Mouse (Mus musculus) T-helper 2 cell (primary cell): ENCODE measurements at regions not wholly inside any gene's neighbourhood (a gene's known extent, or its start where the extent isn't known, plus 50 kb on each side); places are given as distances from the start of the nearest gene placed in this dataset.

ENCODE experiments used
- in situ Hi-C: fragments of 300-600 bp; cut with MboI, MseI; formaldehyde crosslinking; loops from one replicate; pipeline ENCODE4 v1.15.1; 2025; ENCODE audit warnings: high pct_unique_total_duplicates

GRCm38 (mm10) chr12:27143310-27143709, 199.1 kb downstream of the Sox11 start:
- in situ Hi-C loops, result no loop called here

GRCm38 (mm10) chr12:27140335-27140702, 202.1 kb downstream of the Sox11 start:
- in situ Hi-C loops, result no loop called here

GRCm38 (mm10) chr12:27139683-27140334, 202.6 kb downstream of the Sox11 start:
- in situ Hi-C loops, result no loop called here

- in situ Hi-C loops, result no loop called here
Observed at GRCm38 (mm10) chr12:27138663-27139633, 203.4 kb downstream of the Sox11 start.

- in situ Hi-C loops, result no loop called here
Observed at GRCm38 (mm10) chr12:27135997-27136559, 206.3 kb downstream of the Sox11 start.

- in situ Hi-C loops, result no loop called here
Observed at GRCm38 (mm10) chr12:27130544-27130943, 211.8 kb downstream of the Sox11 start.

GRCm38 (mm10) chr12:27127054-27127605, 215.2 kb downstream of the Sox11 start:
- in situ Hi-C loops, result no loop called here

GRCm38 (mm10) chr12:27118581-27118980, 223.8 kb downstream of the Sox11 start:
- in situ Hi-C loops, result no loop called here

GRCm38 (mm10) chr12:27115392-27115791, 227.0 kb downstream of the Sox11 start:
- in situ Hi-C loops, result no loop called here

GRCm38 (mm10) chr12:27104925-27105571, 237.3 kb downstream of the Sox11 start:
- in situ Hi-C loops, result no loop called here

GRCm38 (mm10) chr12:27102996-27103395, 239.4 kb downstream of the Sox11 start:
- in situ Hi-C loops, result no loop called here

- in situ Hi-C loops, result no loop called here
Observed at GRCm38 (mm10) chr12:27089206-27089605, 253.2 kb downstream of the Sox11 start.

GRCm38 (mm10) chr12:27085890-27086289, 256.5 kb downstream of the Sox11 start:
- in situ Hi-C loops, result no loop called here

- in situ Hi-C loops, result no loop called here
Observed at GRCm38 (mm10) chr12:27083645-27084550, 258.5 kb downstream of the Sox11 start.

- in situ Hi-C loops, result no loop called here
Observed at GRCm38 (mm10) chr12:27083089-27083488, 259.3 kb downstream of the Sox11 start.

- in situ Hi-C loops, result no loop called here
Observed at GRCm38 (mm10) chr12:27082624-27083023, 259.8 kb downstream of the Sox11 start.

- in situ Hi-C loops, result no loop called here
Observed at GRCm38 (mm10) chr12:27076107-27076738, 266.2 kb downstream of the Sox11 start.

- in situ Hi-C loops, result no loop called here
Observed at GRCm38 (mm10) chr12:27065011-27065517, 277.3 kb downstream of the Sox11 start.

GRCm38 (mm10) chr12:27063518-27063917, 278.9 kb downstream of the Sox11 start:
- in situ Hi-C loops, result no loop called here
